Mouse (Mus musculus) limb, embryonic 10.5 days (tissue): ENCODE results near the gene Isg20l2. TPM values are rescaled to one million over a fixed set of nuclear protein-coding genes. Genes with fewer than 3 reads are reported as not detected.
A peak's percentile ranks its signal among the peaks of the same experiment; 100 is the strongest.
"Not testable (repeated sequence)": the region's sequence is repeated elsewhere in the genome, so short reads cannot be mapped to it uniquely, and the experiment has no call there.

Experiments used
- DNase-seq: peaks from one replicate; pipeline ENCODE4 v3.0.0-alpha.2; 2017; ENCODE audit warnings: low spot score
- H3K27ac ChIP-seq: fragments of 300-500 bp; sonication (generic); 2 replicates; pipeline ENCODE4 v1.5.1; 2016; ENCODE audit warnings: mild to moderate bottlenecking
- H3K27me3 ChIP-seq: fragments of 300-500 bp; sonication (generic); 2 replicates; pipeline ENCODE4 v1.6.1; 2016; ENCODE audit warnings: low read depth, mild to moderate bottlenecking; ENCODE audit not compliant: poor library complexity, severe bottlenecking
- H3K36me3 ChIP-seq: fragments of 300-500 bp; sonication (generic); 2 replicates; pipeline ENCODE4 v1.6.1; 2016; ENCODE audit warnings: mild to moderate bottlenecking, moderate library complexity
- H3K4me1 ChIP-seq: fragments of 300-500 bp; sonication (generic); 2 replicates; pipeline ENCODE4 v1.6.1; 2016
- H3K4me3 ChIP-seq: fragments of 300-500 bp; sonication (generic); 2 replicates; pipeline ENCODE4 v1.5.1; 2016; ENCODE audit warnings: mild to moderate bottlenecking, moderate library complexity
- H3K9me3 ChIP-seq: fragments of 300-500 bp; sonication (generic); replicated peaks from 2 replicates; pipeline ENCODE4 v1.6.1; 2016; ENCODE audit warnings: mild to moderate bottlenecking
- WGBS: fragments of 180-500 bp; shearing (Covaris S2); methylation state at CpG from one replicate; pipeline ENCODE4 v1.1.7; 2016; 5-methylcytosine and 5-hydroxymethylcytosine counted together
- polyA plus RNA-seq: library from polyadenylated mRNA; unstranded; fragments of >200 nt; fragmentation: Nextera tagmentation; extraction: Ambion mirVana; gene quantifications from 2 replicates; pipeline ENCODE4 v1.2.1, GENCODE M21; 2016

Gene Isg20l2
- polyA plus RNA-seq, 1 experiment from 2014 or later = 86.0 TPM

DNA sequence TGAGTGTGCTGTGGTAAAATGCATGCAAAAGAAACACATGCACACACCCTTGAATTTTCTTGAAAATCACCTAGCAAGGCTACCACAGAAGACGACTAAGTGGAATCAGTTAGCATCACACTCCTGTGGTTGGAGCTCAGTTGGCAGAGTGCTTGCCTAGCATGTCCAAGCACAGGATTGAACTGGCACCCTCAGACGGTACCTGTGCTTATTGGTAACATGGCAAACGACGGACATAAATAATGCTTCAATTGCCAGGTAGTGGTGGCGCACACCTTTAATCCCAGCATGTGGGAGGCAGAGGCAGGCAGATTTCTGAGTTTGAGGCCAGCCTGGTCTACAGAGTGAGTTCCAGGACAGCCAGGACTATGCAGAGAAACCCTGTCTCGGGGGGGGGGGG is 28.2 kb upstream of the Isg20l2 start:
- DNase-seq, H3K4me1 ChIP-seq, H3K9me3 ChIP-seq, H3K27ac ChIP-seq, H3K27me3 ChIP-seq, H3K4me3 ChIP-seq, H3K36me3 ChIP-seq: not testable (repeated sequence)
- 87% methylated on average over 5 of the region's 6 CpGs for WGBS

DNA sequence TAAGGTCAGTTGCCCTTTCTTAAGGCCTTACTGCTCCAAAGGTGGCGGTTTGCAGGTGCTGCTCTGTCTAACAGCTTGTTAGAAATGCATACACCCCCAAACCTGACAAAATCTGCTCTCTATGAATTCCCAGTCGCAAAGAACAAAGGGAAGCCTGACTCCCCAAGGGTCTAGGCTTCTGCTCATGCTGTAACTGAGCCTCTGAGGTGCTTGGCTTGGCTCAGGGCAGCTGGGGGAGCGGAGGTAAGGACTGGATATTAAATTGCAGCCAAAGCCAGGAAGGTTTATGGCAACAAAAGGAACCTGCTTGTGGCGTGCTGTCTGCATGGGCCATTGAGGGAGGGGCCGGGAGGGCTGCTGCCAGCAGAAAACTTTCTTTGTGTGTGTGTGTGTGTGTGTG is 26.3 kb upstream of the Isg20l2 start:
- H3K27me3 ChIP-seq = no peaks in the 10 kb centered on the region
- peak overlapping the region; percentile 72 for H3K27ac ChIP-seq
- H3K36me3 ChIP-seq = peaks cover 5% of the 10 kb centered on the region; the same call in 1 of the 2 replicates
- WGBS = 52% methylated on average over 5 of the region's 5 CpGs
- no peaks in the 10 kb centered on the region for H3K9me3 ChIP-seq
- no peak overlapping the region for H3K4me3 ChIP-seq
- peaks cover 22% of the 10 kb centered on the region for H3K4me1 ChIP-seq
- no peak for DNase-seq

DNA sequence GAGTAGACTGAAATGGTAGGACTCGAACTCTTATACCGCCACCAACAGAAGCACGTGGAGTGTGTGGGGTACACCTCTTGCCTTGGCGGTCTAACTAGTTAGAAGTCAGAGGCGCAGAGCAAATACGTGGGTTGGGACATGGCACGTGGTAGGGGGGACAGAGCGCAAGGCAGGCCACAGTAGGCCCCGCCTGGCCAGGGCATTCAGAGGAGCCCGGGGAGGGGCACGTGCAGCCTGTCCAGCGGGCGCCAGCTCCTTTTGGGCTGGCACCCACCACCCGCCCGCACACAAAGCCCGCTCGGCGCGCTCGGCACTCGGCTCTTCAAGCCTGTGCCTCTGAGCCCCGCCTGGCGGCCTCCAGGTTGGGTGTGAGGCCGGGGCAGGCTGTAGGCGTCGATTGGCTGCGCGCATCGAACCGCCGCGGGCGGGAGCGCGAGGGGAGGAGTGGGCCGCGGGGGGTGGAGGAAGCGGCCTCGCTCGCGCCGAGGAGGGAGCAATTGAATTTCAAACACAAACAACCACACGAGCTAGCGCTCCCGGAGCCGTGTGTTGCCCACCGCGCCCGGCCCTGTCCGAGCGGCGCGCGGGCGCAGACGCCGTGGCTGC is 24.1 kb upstream of the Isg20l2 start, which contains the start of gene Hdgf:
Hdgf (plus strand) TSS at position 442 of the 606 bp plus-strand sequence.
- Histone ChIP-seq H3K36me3 (peaks cover 6% of the 10 kb centered on the region), H3K27ac (peak within 1 kb of the TSS; percentile 98), H3K9me3 (no peaks in the 10 kb centered on the region), H3K4me3 (peak within 1 kb of the TSS; percentile 94), H3K27me3 (no peaks in the 10 kb centered on the region), H3K4me1 (peaks cover 44% of the 10 kb centered on the region)
- peak; percentile 97 for DNase-seq
- WGBS = 1% methylated on average over 57 of the region's 57 CpGs

DNA sequence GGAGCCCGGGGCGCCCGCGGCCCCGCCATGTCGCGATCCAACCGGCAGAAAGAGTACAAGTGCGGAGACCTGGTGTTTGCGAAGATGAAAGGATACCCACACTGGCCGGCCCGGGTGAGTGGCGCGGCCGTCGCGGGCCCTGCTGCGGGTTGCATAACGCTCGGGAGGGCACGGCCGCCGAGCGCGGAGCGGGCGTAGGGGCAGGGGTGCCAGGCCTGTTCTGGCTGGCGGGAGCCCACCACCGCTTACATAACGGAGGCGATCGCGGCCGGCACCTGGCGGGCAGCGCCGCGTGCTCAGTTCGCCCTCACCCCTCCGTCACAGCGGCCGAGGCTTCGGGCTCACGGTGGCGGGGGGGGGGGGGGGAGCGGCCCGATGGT is 23.5 kb upstream of the Isg20l2 start:
- peaks cover 50% of the 10 kb centered on the region for H3K4me1 ChIP-seq
- peak overlapping the region; percentile 94 for H3K4me3 ChIP-seq
- no peak for DNase-seq
- peak overlapping the region; percentile 98 for H3K27ac ChIP-seq
- WGBS = under 1% methylated on average over 39 of the region's 47 CpGs
- H3K36me3 ChIP-seq = peaks cover 9% of the 10 kb centered on the region
- H3K9me3 ChIP-seq = no peaks in the 10 kb centered on the region
- no peaks in the 10 kb centered on the region for H3K27me3 ChIP-seq

DNA sequence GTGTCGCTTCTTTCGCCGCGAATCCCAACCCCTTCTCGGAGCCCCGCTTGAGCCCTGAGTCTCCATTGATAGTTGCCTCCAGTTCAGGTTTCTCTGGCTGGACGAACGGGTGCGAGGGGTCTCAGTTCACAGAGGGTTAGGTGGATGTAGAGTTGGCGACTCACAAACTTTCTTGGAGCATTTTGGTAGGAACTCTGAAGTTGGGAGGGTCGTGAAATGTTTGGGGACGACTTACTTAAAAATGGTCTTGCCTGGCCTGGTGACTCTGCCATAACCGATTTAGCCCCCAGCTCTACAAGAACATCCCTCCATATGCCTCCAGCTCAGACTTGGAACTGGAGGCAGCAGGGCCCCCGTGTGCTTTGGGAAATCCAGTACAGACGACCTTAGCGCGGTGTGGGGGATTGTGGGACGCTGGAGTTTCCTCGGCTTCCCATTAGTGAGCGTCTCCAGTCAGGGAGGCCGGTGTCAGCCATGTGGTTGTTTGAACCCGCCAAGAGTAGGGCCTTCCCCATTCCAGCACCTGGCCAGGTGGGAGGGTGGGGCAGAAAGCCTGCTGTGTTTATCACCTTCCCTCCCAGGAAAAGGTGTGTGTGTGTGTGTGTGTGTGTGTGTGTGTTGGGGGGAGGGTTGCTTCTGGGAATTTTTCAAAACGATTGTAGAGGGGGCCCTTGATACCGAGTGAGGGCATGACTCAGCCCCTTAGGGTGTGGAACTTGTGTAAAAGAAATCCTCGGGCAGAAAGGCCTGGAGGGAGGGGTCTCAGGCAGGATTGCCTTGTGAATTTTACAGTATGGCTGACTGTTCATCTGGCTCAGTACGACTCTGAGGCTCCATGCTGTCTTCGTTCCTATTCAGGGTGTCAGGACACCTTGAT is 22.9 kb upstream of the Isg20l2 start:
- WGBS = under 1% methylated on average over 27 of the region's 27 CpGs
- Histone ChIP-seq H3K27me3 (no peaks in the 10 kb centered on the region), H3K27ac (peak overlapping the region; percentile 98), H3K4me1 (peaks cover 50% of the 10 kb centered on the region), H3K9me3 (no peaks in the 10 kb centered on the region), H3K36me3 (peaks cover 9% of the 10 kb centered on the region), H3K4me3 (peak overlapping the region; percentile 94)
- DNase-seq = peak; percentile 71

DNA sequence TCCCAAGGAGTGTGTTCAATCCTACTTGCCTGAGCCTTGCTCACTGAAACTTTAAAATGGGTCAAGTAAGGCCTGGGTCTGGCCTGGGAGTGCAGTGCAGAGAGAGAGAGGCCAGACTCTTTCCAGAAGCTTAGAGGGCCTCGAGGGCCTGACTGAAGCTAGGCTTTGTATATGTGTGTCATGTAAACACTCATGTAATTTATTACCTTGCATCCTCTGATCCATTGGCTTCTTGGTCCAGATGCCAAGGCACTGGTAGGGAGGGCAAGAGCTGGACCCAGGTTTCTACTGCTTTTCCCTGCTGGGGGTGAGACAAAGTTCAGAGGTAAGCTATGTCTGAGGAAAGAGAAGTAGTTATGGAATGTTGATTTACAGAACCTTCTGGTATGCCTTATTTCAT is 22.2 kb upstream of the Isg20l2 start:
- Histone ChIP-seq H3K4me1 (peaks cover 50% of the 10 kb centered on the region), H3K27ac (peak overlapping the region; percentile 98), H3K36me3 (peaks cover 15% of the 10 kb centered on the region), H3K9me3 (no peaks in the 10 kb centered on the region), H3K27me3 (no peaks in the 10 kb centered on the region), H3K4me3 (peak overlapping the region; percentile 94)
- no peak for DNase-seq
- WGBS = 0% methylated on average over 1 of the region's 1 CpGs

DNA sequence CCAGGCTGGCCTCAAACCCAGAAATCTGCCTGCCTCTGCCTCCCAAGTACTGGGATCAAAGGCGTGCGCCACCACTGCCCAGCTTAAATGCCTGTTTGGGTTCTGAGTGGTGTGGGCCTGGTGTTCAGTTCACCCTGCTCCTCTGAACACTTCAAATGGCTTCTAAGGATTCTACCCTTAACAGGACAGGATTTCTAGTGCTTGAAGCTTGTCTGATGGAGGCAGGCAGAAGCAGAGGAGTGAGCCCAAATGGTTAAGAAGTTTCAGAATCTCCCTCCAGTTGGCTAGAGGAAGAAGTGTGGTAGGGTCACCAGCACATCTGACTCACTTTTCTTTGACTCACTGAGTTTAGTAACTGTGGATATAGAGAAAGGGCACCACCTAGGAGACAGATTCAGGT is 20.7 kb upstream of the Isg20l2 start:
- Histone ChIP-seq H3K36me3 (peaks cover 29% of the 10 kb centered on the region), H3K4me1 (peaks cover 44% of the 10 kb centered on the region), H3K4me3 (peak overlapping the region; percentile 94)

DNA sequence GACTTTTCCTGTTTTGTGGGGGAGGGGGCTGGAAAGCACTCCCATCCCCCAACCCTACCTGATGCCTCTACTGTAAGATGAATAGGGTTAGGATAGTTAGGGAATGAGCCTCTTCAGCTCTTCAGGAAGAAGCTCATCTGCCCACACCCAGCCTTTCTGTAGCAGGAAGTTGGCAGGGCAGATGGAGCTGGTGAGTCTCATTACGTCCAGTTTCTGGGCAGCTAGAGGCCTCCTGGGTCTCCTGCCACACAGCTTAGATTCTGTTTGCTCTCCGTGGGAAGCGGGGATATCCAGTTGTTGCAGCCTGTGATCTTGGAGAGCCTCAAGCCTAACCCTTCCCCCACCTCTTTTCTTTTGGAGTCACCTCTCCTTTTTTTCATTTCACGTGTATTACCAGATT is 20.2 kb upstream of the Isg20l2 start:
- DNase-seq = no peak
- Histone ChIP-seq H3K27ac (peak overlapping the region; percentile 87), H3K27me3 (no peaks in the 10 kb centered on the region), H3K36me3 (peaks cover 34% of the 10 kb centered on the region), H3K4me1 (peaks cover 44% of the 10 kb centered on the region), H3K4me3 (peak overlapping the region; percentile 94), H3K9me3 (no peaks in the 10 kb centered on the region)
- WGBS = 7% methylated on average over 4 of the region's 4 CpGs

More for the DNA sequence above, 20.7 kb upstream of the Isg20l2 start:
- H3K27me3 ChIP-seq = no peaks in the 10 kb centered on the region
- peak overlapping the region; percentile 87 for H3K27ac ChIP-seq
- no peak for DNase-seq
- H3K9me3 ChIP-seq = no peaks in the 10 kb centered on the region
- WGBS = 83% methylated on average over 2 of the region's 2 CpGs

DNA sequence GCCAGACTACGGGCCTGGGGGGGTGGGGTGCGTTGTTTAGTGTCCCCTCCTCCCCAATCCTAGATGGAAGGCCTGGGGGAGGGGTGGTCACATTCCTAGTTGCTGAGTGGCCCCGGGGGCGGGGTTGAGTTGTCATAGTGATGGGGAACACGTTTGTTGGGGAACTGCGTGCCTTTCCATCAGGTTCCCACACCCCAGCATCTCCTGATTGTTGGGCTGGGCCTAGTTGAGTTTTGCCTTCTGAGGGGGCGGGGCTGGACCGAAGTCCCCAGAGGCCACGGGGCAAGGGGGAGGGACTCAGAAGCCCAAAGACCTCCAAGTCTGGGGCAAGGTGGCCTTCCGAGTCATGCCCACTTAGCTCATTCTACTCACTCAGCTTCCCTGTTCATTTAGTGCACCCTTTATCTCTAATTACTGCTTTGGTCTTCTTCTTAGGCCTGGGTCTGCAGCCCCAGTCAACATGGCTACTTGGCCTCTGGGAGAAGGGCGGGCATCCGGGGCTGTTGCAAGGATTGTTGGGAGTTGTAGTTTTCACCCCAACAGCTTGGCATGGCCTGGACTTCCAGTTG is 19.5 kb upstream of the Isg20l2 start:
- 8% methylated on average over 12 of the region's 12 CpGs for WGBS
- Histone ChIP-seq H3K4me1 (peaks cover 44% of the 10 kb centered on the region), H3K9me3 (no peaks in the 10 kb centered on the region), H3K4me3 (peak overlapping the region; percentile 94), H3K36me3 (peaks cover 42% of the 10 kb centered on the region), H3K27me3 (no peaks in the 10 kb centered on the region), H3K27ac (peak overlapping the region; percentile 87)
- DNase-seq = peak; percentile 88

DNA sequence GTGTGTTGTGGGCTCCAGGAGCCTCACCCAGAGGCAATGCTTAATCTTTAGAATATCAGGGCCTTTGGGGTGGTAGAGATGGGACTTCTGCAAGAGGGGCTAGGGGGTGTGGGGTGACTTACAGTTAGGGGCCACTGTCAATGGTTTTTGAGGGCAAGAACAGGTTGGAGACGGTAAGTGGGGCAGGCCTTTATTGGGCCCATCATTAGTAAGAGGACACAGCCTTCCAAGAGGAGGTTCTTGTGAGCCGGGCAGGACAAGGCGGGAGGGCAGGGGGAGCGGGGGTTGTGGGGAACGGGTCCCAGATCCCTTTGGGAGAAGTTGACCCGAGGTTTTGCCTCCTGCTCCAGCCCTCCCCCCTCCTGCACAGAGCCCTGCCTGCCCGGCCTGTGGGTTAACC is 16.6 kb upstream of the Isg20l2 start:
- H3K4me3 ChIP-seq = no peak overlapping the region
- H3K36me3 ChIP-seq = peaks cover 62% of the 10 kb centered on the region
- H3K9me3 ChIP-seq = no peaks in the 10 kb centered on the region
- no peak overlapping the region for H3K27ac ChIP-seq
- H3K27me3 ChIP-seq = no peaks in the 10 kb centered on the region
- DNase-seq = no peak
- WGBS = 83% methylated on average over 7 of the region's 7 CpGs
- peaks cover 31% of the 10 kb centered on the region for H3K4me1 ChIP-seq

DNA sequence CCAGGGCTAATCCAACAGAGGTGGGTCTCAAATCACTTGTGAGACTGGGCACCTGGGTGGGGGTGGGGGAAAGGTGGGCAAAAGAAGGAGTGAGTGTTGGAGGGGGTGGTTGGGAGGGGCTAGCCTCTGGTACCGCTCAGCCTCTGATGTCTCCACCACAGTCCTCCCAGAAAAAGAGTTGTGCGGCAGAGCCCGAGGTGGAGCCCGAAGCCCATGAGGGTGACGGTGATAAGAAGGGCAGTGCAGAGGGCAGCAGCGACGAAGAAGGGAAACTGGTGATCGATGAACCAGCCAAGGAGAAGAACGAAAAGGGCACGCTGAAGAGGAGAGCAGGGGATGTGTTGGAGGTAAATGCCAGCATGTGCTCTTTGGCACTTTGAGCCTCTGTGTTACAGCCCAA is 16.2 kb upstream of the Isg20l2 start:
- peaks cover 27% of the 10 kb centered on the region for H3K4me1 ChIP-seq
- no peaks in the 10 kb centered on the region for H3K27me3 ChIP-seq
- peaks cover 58% of the 10 kb centered on the region for H3K36me3 ChIP-seq
- no peak overlapping the region for H3K27ac ChIP-seq
- no peak for DNase-seq
- WGBS = 98% methylated on average over 10 of the region's 10 CpGs
- no peaks in the 10 kb centered on the region for H3K9me3 ChIP-seq
- no peak overlapping the region for H3K4me3 ChIP-seq

DNA sequence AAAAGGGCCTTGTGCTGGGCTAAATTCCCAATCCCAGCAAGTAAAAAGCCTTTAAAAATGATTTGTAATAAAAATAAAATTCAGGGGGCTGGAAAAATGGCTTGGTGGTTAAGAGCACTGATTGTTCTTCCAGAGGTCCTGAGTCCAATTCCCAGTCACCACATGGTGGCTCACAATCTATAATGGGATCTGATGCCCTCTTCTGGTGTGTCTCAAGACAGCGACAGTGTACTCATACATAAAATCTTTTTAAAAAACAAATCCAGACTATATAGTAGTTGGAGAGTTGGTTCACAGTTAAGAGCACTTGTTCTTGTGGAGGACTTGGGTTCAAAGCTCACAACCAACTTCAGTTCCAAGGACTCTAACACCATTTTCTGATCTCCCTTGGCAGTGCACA is 13.1 kb upstream of the Isg20l2 start:
- DNase-seq = no peak
- H3K9me3 ChIP-seq = no peaks in the 10 kb centered on the region
- no peak overlapping the region for H3K27ac ChIP-seq
- no peak overlapping the region for H3K4me3 ChIP-seq
- 95% methylated on average over 1 of the region's 1 CpGs for WGBS
- H3K27me3 ChIP-seq = no peaks in the 10 kb centered on the region
- H3K4me1 ChIP-seq = peaks cover 6% of the 10 kb centered on the region; the same call in 1 of the 2 replicates
- peaks cover 63% of the 10 kb centered on the region for H3K36me3 ChIP-seq

DNA sequence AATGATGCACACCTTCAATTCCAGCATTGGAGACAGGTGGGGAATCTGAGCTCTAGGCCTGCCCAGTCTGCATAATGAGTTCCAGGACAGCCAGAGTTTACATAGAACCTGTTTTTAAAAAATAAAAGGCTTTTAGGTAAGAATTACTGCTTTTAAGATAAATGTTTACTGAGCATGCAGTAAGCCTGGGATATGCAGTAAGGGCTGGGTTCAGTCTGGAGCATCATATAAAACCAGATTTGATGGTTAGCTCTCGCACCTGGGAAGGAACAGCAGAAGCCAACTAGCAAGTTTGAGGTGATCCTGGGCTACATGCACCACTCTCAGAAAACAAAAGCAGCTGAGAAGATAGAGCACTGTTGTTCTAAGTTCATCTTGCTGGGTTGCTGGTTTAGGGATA is 11.6 kb upstream of the Isg20l2 start:
- Histone ChIP-seq H3K4me3 (no peak overlapping the region), H3K4me1 (peaks cover 6% of the 10 kb centered on the region; the same call in 1 of the 2 replicates), H3K9me3 (no peaks in the 10 kb centered on the region), H3K27me3 (no peaks in the 10 kb centered on the region), H3K27ac (no peak overlapping the region), H3K36me3 (peaks cover 67% of the 10 kb centered on the region)
- DNase-seq = no peak
- WGBS = 92% methylated on average over 1 of the region's 1 CpGs
